In the genomic region with DNA sequence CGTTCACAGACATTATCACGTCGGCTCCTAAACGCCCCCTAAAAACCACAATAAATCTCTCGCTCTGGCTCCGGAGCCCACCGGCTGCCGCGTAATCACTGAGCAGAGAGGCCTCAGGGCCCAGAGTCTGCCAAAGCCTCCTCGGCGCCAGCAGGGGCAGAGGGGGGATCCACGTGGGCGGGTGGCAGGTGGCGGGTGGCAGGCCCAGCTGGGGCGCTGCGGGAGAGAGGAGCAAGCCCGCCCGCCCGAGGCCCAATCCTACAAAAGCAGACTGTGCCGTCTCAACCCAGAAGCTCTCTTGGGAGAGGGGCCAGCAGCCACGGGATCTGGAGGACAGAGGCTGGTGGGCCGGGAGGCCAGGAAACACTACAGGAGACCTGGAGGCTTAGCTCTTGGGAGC, we compare ENCODE assay signal across 8 mouse cellular contexts. TPM values are rescaled to one million over a fixed set of nuclear protein-coding genes. Genes with fewer than 3 reads are reported as not detected.
DNase-seq lines count a peak whose midpoint lies in the region; ATAC-seq lines count a peak whose summit lies in the region.

No protein-coding gene starts in this region.

- H3K4me2 ChIP-seq in neural tube, embryonic 11.5 days (ENCODE audit: low read depth), result peak overlapping the region; percentile 37
- H3K4me2 ChIP-seq in hindbrain, embryonic 16.5 days (ENCODE audit: low read length), result peak overlapping the region; percentile 50
- H3K4me2 ChIP-seq in midbrain, embryonic 11.5 days, result peak overlapping the region; percentile 39

- no peak for ATAC-seq in CD4-positive, CD25-positive, alpha-beta regulatory T cell, adult 4 months
- peak; percentile 78 for ATAC-seq in neural tube, embryonic 11.5 days (ENCODE audit: insufficient read depth, low FRiP score, low TSS enrichment)
- ATAC-seq in hindbrain, embryonic 16.5 days, result peak; percentile 67
- ATAC-seq in midbrain, embryonic 11.5 days (ENCODE audit: low FRiP score), result peak; percentile 70

- peaks cover 27% of the 10 kb centered on the region for H3K4me1 ChIP-seq in neural tube, embryonic 11.5 days (ENCODE audit: control insufficient read depth, insufficient read depth, low read length)
- H3K4me1 ChIP-seq in hindbrain, embryonic 16.5 days (ENCODE audit: control insufficient read depth, insufficient read depth, low read depth, low read length), result peaks cover 23% of the 10 kb centered on the region
- H3K4me1 ChIP-seq in midbrain, embryonic 11.5 days (ENCODE audit: control insufficient read depth, insufficient read depth, low read length), result peaks cover 28% of the 10 kb centered on the region

- under 1% methylated on average over 21 of the region's 22 CpGs for WGBS in neural tube, embryonic 11.5 days
- WGBS in hindbrain, embryonic 16.5 days, result 3% methylated on average over 20 of the region's 22 CpGs
- 1% methylated on average over 22 of the region's 22 CpGs for WGBS in midbrain, embryonic 11.5 days

- H3K9ac ChIP-seq in neural tube, embryonic 11.5 days (ENCODE audit: low read length), result peak overlapping the region; percentile 38; the same call in 1 of the 2 replicates
- peak overlapping the region; percentile 44 for H3K9ac ChIP-seq in hindbrain, embryonic 16.5 days (ENCODE audit: low read depth, low read length)
- H3K9ac ChIP-seq in midbrain, embryonic 11.5 days (ENCODE audit: low read length), result peak overlapping the region; percentile 53

- peak overlapping the region; percentile 67 for H3K27ac ChIP-seq in neural tube, embryonic 11.5 days (ENCODE audit: low read depth, low read length)
- peak overlapping the region; percentile 55; the same call in 1 of the 2 replicates for H3K27ac ChIP-seq in hindbrain, embryonic 16.5 days (ENCODE audit: low read depth, low read length)
- H3K27ac ChIP-seq in midbrain, embryonic 11.5 days (ENCODE audit: low read depth, low read length), result peak overlapping the region; percentile 63

- H3K27me3 ChIP-seq in neural tube, embryonic 11.5 days (ENCODE audit: control insufficient read depth, insufficient read depth, low read length), result peaks cover 45% of the 10 kb centered on the region
- H3K27me3 ChIP-seq in hindbrain, embryonic 16.5 days (replicated peaks; ENCODE audit: control insufficient read depth, insufficient read depth, low read length), result no peaks in the 10 kb centered on the region; the same call in none of the 2 replicates
- H3K27me3 ChIP-seq in midbrain, embryonic 11.5 days (ENCODE audit: control insufficient read depth, insufficient read depth, low read length), result peaks cover 21% of the 10 kb centered on the region

- H3K4me3 ChIP-seq in neural tube, embryonic 11.5 days (ENCODE audit: low read depth, low read length), result no peak overlapping the region
- H3K4me3 ChIP-seq in hindbrain, embryonic 16.5 days (ENCODE audit: low read length), result peak overlapping the region; percentile 10; the same call in 1 of the 2 replicates
- no peak overlapping the region for H3K4me3 ChIP-seq in midbrain, embryonic 11.5 days (ENCODE audit: low read depth, low read length)

- H3K36me3 ChIP-seq in neural tube, embryonic 11.5 days (ENCODE audit: control insufficient read depth, insufficient read depth, low read length), result no peaks in the 10 kb centered on the region
- no peaks in the 10 kb centered on the region for H3K36me3 ChIP-seq in hindbrain, embryonic 16.5 days (ENCODE audit: control insufficient read depth, insufficient read depth, low read length)
- no peaks in the 10 kb centered on the region for H3K36me3 ChIP-seq in midbrain, embryonic 11.5 days (ENCODE audit: control insufficient read depth, insufficient read depth, low read length)

- DNase-seq in CD4-positive, CD25-positive, alpha-beta regulatory T cell, adult 2 months (ENCODE audit: low read depth, low spot score), result peak; percentile 24
- DNase-seq in neural tube, embryonic 11.5 days (ENCODE audit: low spot score), result peak; percentile 81
- DNase-seq in neural tube, embryonic 10.5 days (ENCODE audit: extremely low spot score, low spot score), result no peak
- DNase-seq in midbrain, embryonic 11.5 days (ENCODE audit: low spot score, missing footprints), result peak; percentile 96
- DNase-seq in thymus, postnatal 4 days, result peak; percentile 87
- no peak for DNase-seq in spleen, adult 12 weeks (ENCODE audit: low spot score)

- no peaks in the 10 kb centered on the region for H3K9me3 ChIP-seq in neural tube, embryonic 11.5 days (ENCODE audit: control insufficient read depth, low read length)
- H3K9me3 ChIP-seq in hindbrain, embryonic 16.5 days (ENCODE audit: control insufficient read depth, low read length), result no peaks in the 10 kb centered on the region
- no peaks in the 10 kb centered on the region for H3K9me3 ChIP-seq in midbrain, embryonic 11.5 days (ENCODE audit: control insufficient read depth, low read length)

RNA-seq across cellular contexts. Expression of a gene that starts 19.2 kb away (rescaled TPM):
- polyA plus RNA-seq in CD4-positive, CD25-positive, alpha-beta regulatory T cell, adult 4 months (2017; shearing (Covaris generic)), result 10 to 100 TPM; 15.9 to 19.7 TPM
- polyA plus RNA-seq in neural tube, embryonic 11.5 days (2014; fragmentation: Nextera tagmentation; extraction: Ambion mirVana), result 12.4 TPM in 2 replicates
- 9.3 TPM in 2 replicates for polyA plus RNA-seq in hindbrain, embryonic 16.5 days (2015; fragmentation: Nextera tagmentation; extraction: Ambion mirVana)
- 12.3 and 13.5 TPM in 2 replicates for polyA plus RNA-seq in midbrain, embryonic 11.5 days (2014; fragmentation: Nextera tagmentation; extraction: Ambion mirVana)

Comparison
In these comparisons a context has a peak if more than half of its experiments do, and no peak if none do; other contexts are left out.
1. DNase-seq: peak in CD4-positive, CD25-positive, alpha-beta regulatory T cell, adult 2 months (single experiment), neural tube, embryonic 11.5 days (single experiment), midbrain, embryonic 11.5 days (single experiment) and thymus, postnatal 4 days (single experiment); none in neural tube, embryonic 10.5 days (single experiment) and spleen, adult 12 weeks (single experiment).
2. Peak in every context shown above with its lines, with median percentiles within 50 percentile points of each other: H3K27ac ChIP-seq, H3K4me2 ChIP-seq and H3K9ac ChIP-seq.